Mouse (Mus musculus): ENCODE data around the gene Cox4i2. TPM values are rescaled to one million over a fixed set of nuclear protein-coding genes. Genes with fewer than 3 reads are reported as not detected.
A peak's percentile ranks its signal among the peaks of the same experiment; 100 is the strongest.

Gene Cox4i2
- polyA plus RNA-seq, 1 experiment from 2014 or later = 5.2 TPM

- Histone ChIP-seq H3K4me1 (peaks cover 8% of the 10 kb centered on the region), H3K4me2 (no peak overlapping the region), H3K9ac (no peak overlapping the region), H3K27me3 (replicated peaks) (0 out of 2 replicates have a peak, but pooled peaks cover 4% of the 10 kb centered on the region), H3K4me3 (no peak overlapping the region), H3K27ac (no peak overlapping the region), H3K9me3 (no peaks in the 10 kb centered on the region), H3K36me3 (replicated peaks) (no peaks in the 10 kb centered on the region)
- 58% methylated on average over 4 of the region's 4 CpGs for WGBS
- no peak for ATAC-seq (replicated peaks)
These were observed 4.4 kb downstream of the Cox4i2 start for GRCm38 (mm10) chr2:152758351-152758750.

GRCm38 (mm10) chr2:152763310-152763709 lies 9.3 kb downstream of the Cox4i2 start:
- Histone ChIP-seq H3K9me3 (no peaks in the 10 kb centered on the region), H3K36me3 (replicated peaks) (no peaks in the 10 kb centered on the region), H3K4me3 (no peak overlapping the region), H3K27me3 (replicated peaks) (0 out of 2 replicates have a peak, but pooled peaks cover 3% of the 10 kb centered on the region), H3K27ac (no peak overlapping the region), H3K4me1 (peaks cover 5% of the 10 kb centered on the region), H3K4me2 (no peak overlapping the region), H3K9ac (no peak overlapping the region)
- no peak for ATAC-seq (replicated peaks)
- WGBS = 82% methylated on average over 6 of the region's 6 CpGs

- H3K4me2 ChIP-seq = peak overlapping the region; percentile 28
- no peaks in the 10 kb centered on the region for H3K9me3 ChIP-seq
- H3K9ac ChIP-seq = no peak overlapping the region
- no peak overlapping the region for H3K4me3 ChIP-seq
- no peak overlapping the region for H3K27ac ChIP-seq
- 0 out of 2 replicates have a peak, but pooled peaks cover 3% of the 10 kb centered on the region for H3K27me3 ChIP-seq (replicated peaks)
- H3K36me3 ChIP-seq (replicated peaks) = no peaks in the 10 kb centered on the region
- 7% methylated on average over 14 of the region's 14 CpGs for WGBS
- ATAC-seq (replicated peaks) = no peak
- peaks cover 5% of the 10 kb centered on the region for H3K4me1 ChIP-seq
These were observed 10.4 kb downstream of the Cox4i2 start for GRCm38 (mm10) chr2:152764172-152765044.

- H3K4me3 ChIP-seq = no peak overlapping the region
- peak overlapping the region; percentile 28 for H3K4me2 ChIP-seq
- H3K9me3 ChIP-seq = no peaks in the 10 kb centered on the region
- H3K4me1 ChIP-seq = peaks cover 5% of the 10 kb centered on the region
- no peak for ATAC-seq (replicated peaks)
- no peak overlapping the region for H3K9ac ChIP-seq
- 31% methylated on average over 4 of the region's 7 CpGs for WGBS
- H3K36me3 ChIP-seq (replicated peaks) = no peaks in the 10 kb centered on the region
- 0 out of 2 replicates have a peak, but pooled peaks cover 3% of the 10 kb centered on the region for H3K27me3 ChIP-seq (replicated peaks)
- no peak overlapping the region for H3K27ac ChIP-seq
These were observed 11.2 kb downstream of the Cox4i2 start for GRCm38 (mm10) chr2:152765045-152765674.

GRCm38 (mm10) chr2:152766387-152767123 lies 12.6 kb downstream of the Cox4i2 start:
- Histone ChIP-seq H3K9ac (no peak overlapping the region), H3K36me3 (replicated peaks) (no peaks in the 10 kb centered on the region), H3K4me2 (no peak overlapping the region), H3K27ac (no peak overlapping the region), H3K4me3 (no peak overlapping the region), H3K27me3 (replicated peaks) (0 out of 2 replicates have a peak, but pooled peaks cover 3% of the 10 kb centered on the region), H3K4me1 (peaks cover 5% of the 10 kb centered on the region), H3K9me3 (no peaks in the 10 kb centered on the region)
- WGBS = 23% methylated on average over 25 of the region's 25 CpGs
- 0 out of 2 replicates have a peak, but pooled peaks have one; percentile 20 for ATAC-seq (replicated peaks)

GRCm38 (mm10) chr2:152767618-152768271 lies 13.8 kb downstream of the Cox4i2 start:
- no peaks in the 10 kb centered on the region for H3K36me3 ChIP-seq (replicated peaks)
- 61% methylated on average over 12 of the region's 12 CpGs for WGBS
- H3K4me3 ChIP-seq = no peak overlapping the region
- no peak overlapping the region for H3K27ac ChIP-seq
- ATAC-seq (replicated peaks) = no peak
- no peak overlapping the region for H3K4me2 ChIP-seq
- H3K9me3 ChIP-seq = no peaks in the 10 kb centered on the region
- H3K4me1 ChIP-seq = peaks cover 5% of the 10 kb centered on the region
- H3K27me3 ChIP-seq (replicated peaks) = 0 out of 2 replicates have a peak, but pooled peaks cover 3% of the 10 kb centered on the region
- H3K9ac ChIP-seq = no peak overlapping the region

- H3K4me3 ChIP-seq = no peak overlapping the region
- H3K36me3 ChIP-seq (replicated peaks) = no peaks in the 10 kb centered on the region
- no peak overlapping the region for H3K4me2 ChIP-seq
- ATAC-seq (replicated peaks) = no peak
- H3K27me3 ChIP-seq (replicated peaks) = no peaks in the 10 kb centered on the region
- H3K27ac ChIP-seq = no peak overlapping the region
- 89% methylated on average over 7 of the region's 7 CpGs for WGBS
- H3K9me3 ChIP-seq = no peaks in the 10 kb centered on the region
- peaks cover under 1% of the 10 kb centered on the region; the same call in 1 of the 2 replicates for H3K4me1 ChIP-seq
- H3K9ac ChIP-seq = no peak overlapping the region
These were observed 15.7 kb downstream of the Cox4i2 start for GRCm38 (mm10) chr2:152769677-152770076.

- 91% methylated on average over 9 of the region's 9 CpGs for WGBS
- H3K27ac ChIP-seq = no peak overlapping the region
- H3K9me3 ChIP-seq = no peaks in the 10 kb centered on the region
- no peak overlapping the region for H3K9ac ChIP-seq
- H3K36me3 ChIP-seq (replicated peaks) = no peaks in the 10 kb centered on the region
- H3K27me3 ChIP-seq (replicated peaks) = no peaks in the 10 kb centered on the region
- ATAC-seq (replicated peaks) = no peak
- no peak overlapping the region for H3K4me2 ChIP-seq
- no peak overlapping the region for H3K4me3 ChIP-seq
- H3K4me1 ChIP-seq = no peaks in the 10 kb centered on the region
These were observed 17.6 kb downstream of the Cox4i2 start for GRCm38 (mm10) chr2:152771571-152771970.

GRCm38 (mm10) chr2:152772231-152772630 lies 18.3 kb downstream of the Cox4i2 start:
- Histone ChIP-seq H3K9ac (no peak overlapping the region), H3K27me3 (replicated peaks) (no peaks in the 10 kb centered on the region), H3K4me3 (no peak overlapping the region), H3K4me2 (no peak overlapping the region), H3K4me1 (no peaks in the 10 kb centered on the region), H3K27ac (no peak overlapping the region), H3K9me3 (no peaks in the 10 kb centered on the region), H3K36me3 (replicated peaks) (no peaks in the 10 kb centered on the region)
- ATAC-seq (replicated peaks) = no peak
- WGBS = 24% methylated on average over 1 of the region's 1 CpGs

GRCm38 (mm10) chr2:152775357-152775756 lies 21.4 kb downstream of the Cox4i2 start:
- H3K4me3 ChIP-seq = no peak overlapping the region
- no peaks in the 10 kb centered on the region for H3K9me3 ChIP-seq
- no peaks in the 10 kb centered on the region for H3K4me1 ChIP-seq
- no peaks in the 10 kb centered on the region for H3K36me3 ChIP-seq (replicated peaks)
- no peaks in the 10 kb centered on the region for H3K27me3 ChIP-seq (replicated peaks)
- no peak for ATAC-seq (replicated peaks)
- no peak overlapping the region for H3K4me2 ChIP-seq
- WGBS = 86% methylated on average over 4 of the region's 4 CpGs
- no peak overlapping the region for H3K27ac ChIP-seq
- H3K9ac ChIP-seq = no peak overlapping the region

- no peak for ATAC-seq (replicated peaks)
- H3K9ac ChIP-seq = no peak overlapping the region
- no peak overlapping the region for H3K4me3 ChIP-seq
- no peaks in the 10 kb centered on the region for H3K36me3 ChIP-seq (replicated peaks)
- H3K27me3 ChIP-seq (replicated peaks) = no peaks in the 10 kb centered on the region
- H3K27ac ChIP-seq = no peak overlapping the region
- 81% methylated on average over 3 of the region's 3 CpGs for WGBS
- H3K4me2 ChIP-seq = no peak overlapping the region
- H3K9me3 ChIP-seq = no peaks in the 10 kb centered on the region
- H3K4me1 ChIP-seq = no peaks in the 10 kb centered on the region
These were observed 22.0 kb downstream of the Cox4i2 start for GRCm38 (mm10) chr2:152776019-152776418.

- Histone ChIP-seq H3K4me3 (no peak overlapping the region), H3K4me2 (no peak overlapping the region), H3K4me1 (no peaks in the 10 kb centered on the region), H3K27me3 (replicated peaks) (no peaks in the 10 kb centered on the region), H3K9me3 (no peaks in the 10 kb centered on the region), H3K36me3 (replicated peaks) (no peaks in the 10 kb centered on the region), H3K9ac (no peak overlapping the region), H3K27ac (no peak overlapping the region)
- no peak for ATAC-seq (replicated peaks)
- WGBS = 88% methylated on average over 2 of the region's 2 CpGs
These were observed 22.5 kb downstream of the Cox4i2 start for GRCm38 (mm10) chr2:152776435-152776834.

Data from midbrain, embryonic 15.5 days (tissue).